Mouse (Mus musculus) lung, postnatal 0 days (tissue): ENCODE results near the gene Mrps27.
A peak's percentile ranks its signal among the peaks of the same experiment; 100 is the strongest.

ENCODE experiments used
- CTCF ChIP-seq: IDR thresholded peaks from 2 replicates; pipeline ENCODE4 v1.5.1; 2016; ENCODE audit warnings: antibody characterized with exemption, mild to moderate bottlenecking
- EP300 ChIP-seq: IDR thresholded peaks from 2 replicates; pipeline ENCODE4 v1.6.1; 2016; ENCODE audit warnings: antibody characterized with exemption, mild to moderate bottlenecking, control low read depth

- TF ChIP-seq CTCF (no peak), EP300 (peak; percentile 73; the same call in 1 of the 2 replicates)
Measured at GRCm38 (mm10) chr13:99305186-99305585, 39.4 kb upstream of the Mrps27 start.
